Mouse (Mus musculus) urinary bladder, postnatal 14 days (tissue): ENCODE data around the gene Rab4a.

Experiments
- DNase-seq: peaks from one replicate; pipeline ENCODE4 v3.0.0; 2021; ENCODE audit warnings: low spot score

Rab4a gene

GRCm38 (mm10) chr8:123813173-123813891 lies 7.5 kb downstream of the Rab4a start:
- peak; percentile 38 for DNase-seq

GRCm38 (mm10) chr8:123813892-123814266 lies 8.1 kb downstream of the Rab4a start:
- DNase-seq, result no peak

GRCm38 (mm10) chr8:123815325-123815724 lies 9.5 kb downstream of the Rab4a start:
- no peak for DNase-seq

- no peak for DNase-seq
Measured at GRCm38 (mm10) chr8:123816939-123817338, 11.2 kb downstream of the Rab4a start.

GRCm38 (mm10) chr8:123817747-123818146 lies 12.0 kb downstream of the Rab4a start:
- DNase-seq, result no peak

- no peak for DNase-seq
Measured at GRCm38 (mm10) chr8:123819683-123820610, 14.2 kb downstream of the Rab4a start.

- DNase-seq, result no peak
Measured at GRCm38 (mm10) chr8:123820780-123821179, 15.0 kb downstream of the Rab4a start.

- DNase-seq, result no peak
Measured at GRCm38 (mm10) chr8:123823111-123823510, 17.3 kb downstream of the Rab4a start.

- DNase-seq, result no peak
Measured at GRCm38 (mm10) chr8:123823532-123824123, 17.8 kb downstream of the Rab4a start.

GRCm38 (mm10) chr8:123826001-123826400 lies 20.2 kb downstream of the Rab4a start:
- no peak for DNase-seq

- DNase-seq, result no peak
Measured at GRCm38 (mm10) chr8:123826758-123827157, 21.0 kb downstream of the Rab4a start.

GRCm38 (mm10) chr8:123827523-123827922 lies 21.7 kb downstream of the Rab4a start:
- no peak for DNase-seq

GRCm38 (mm10) chr8:123832757-123833156 lies 27.0 kb downstream of the Rab4a start:
- DNase-seq, result peak; percentile 76

GRCm38 (mm10) chr8:123835451-123835850 lies 29.7 kb downstream of the Rab4a start:
- peak; percentile 61 for DNase-seq

GRCm38 (mm10) chr8:123836354-123836753 lies 30.6 kb downstream of the Rab4a start:
- DNase-seq, result no peak

- no peak for DNase-seq
Measured at GRCm38 (mm10) chr8:123838496-123838895, 32.7 kb downstream of the Rab4a start.

GRCm38 (mm10) chr8:123840578-123841345 lies 35.0 kb downstream of the Rab4a start:
- no peak for DNase-seq

GRCm38 (mm10) chr8:123842086-123842485 lies 36.3 kb downstream of the Rab4a start:
- DNase-seq, result no peak

- DNase-seq, result no peak
Measured at GRCm38 (mm10) chr8:123844341-123844740, 38.6 kb downstream of the Rab4a start.

GRCm38 (mm10) chr8:123845114-123845513 lies 39.3 kb downstream of the Rab4a start:
- DNase-seq, result no peak

- no peak for DNase-seq
Measured at GRCm38 (mm10) chr8:123845991-123846390, 40.2 kb downstream of the Rab4a start.

- no peak for DNase-seq
Measured at GRCm38 (mm10) chr8:123846509-123846908, 40.7 kb downstream of the Rab4a start.
